Mouse (Mus musculus) heart, embryonic 13.5 days (tissue): ENCODE data around the gene Fam71e1. TPM values are rescaled to one million over a fixed set of nuclear protein-coding genes. Genes with fewer than 3 reads are reported as not detected.

Experiments used
- ATAC-seq: fragments of 200-750 bp; cut with Nextera tagmentation; 2 replicates; pipeline ENCODE4 v1.8.0; 2017; ENCODE audit warnings: moderate TSS enrichment; ENCODE audit not compliant: insufficient number of reproducible peaks, low FRiP score, low TSS enrichment; ENCODE audit errors: extremely low read depth
- H3K27ac ChIP-seq: fragments of 300-500 bp; sonication (generic); replicated peaks from 2 replicates; pipeline ENCODE4 v1.5.1; 2015; ENCODE audit warnings: moderate library complexity, mild to moderate bottlenecking, inconsistent platforms
- H3K27me3 ChIP-seq: fragments of 300-500 bp; sonication (generic); replicated peaks from 2 replicates; pipeline ENCODE4 v1.6.1; 2015; ENCODE audit warnings: mild to moderate bottlenecking, inconsistent platforms
- H3K36me3 ChIP-seq: fragments of 300-500 bp; sonication (generic); 2 replicates; pipeline ENCODE4 v1.6.1; 2015; ENCODE audit warnings: mild to moderate bottlenecking, inconsistent platforms
- H3K4me1 ChIP-seq: fragments of 300-500 bp; sonication (generic); 2 replicates; pipeline ENCODE4 v1.6.1; 2015; ENCODE audit warnings: inconsistent platforms
- H3K4me2 ChIP-seq: fragments of 300-500 bp; sonication (generic); 2 replicates; pipeline ENCODE4 v1.6.1; 2015; ENCODE audit warnings: inconsistent platforms, mild to moderate bottlenecking, moderate library complexity
- H3K4me3 ChIP-seq: fragments of 300-500 bp; sonication (generic); 2 replicates; pipeline ENCODE4 v1.5.1; 2015; ENCODE audit warnings: moderate library complexity, mild to moderate bottlenecking, inconsistent platforms
- H3K9ac ChIP-seq: fragments of 300-500 bp; sonication (generic); 2 replicates; pipeline ENCODE4 v1.6.1; 2015; ENCODE audit warnings: inconsistent platforms, mild to moderate bottlenecking, moderate library complexity
- H3K9me3 ChIP-seq: fragments of 300-500 bp; sonication (generic); 2 replicates; pipeline ENCODE4 v1.6.1; 2016; ENCODE audit warnings: inconsistent platforms
- WGBS: fragments of 180-500 bp; shearing (Covaris S2); methylation state at CpG from one replicate; pipeline ENCODE4 v1.1.7; 2015; ENCODE audit warnings: mixed read lengths; 5-methylcytosine and 5-hydroxymethylcytosine counted together
- polyA plus RNA-seq: library from polyadenylated mRNA; unstranded; fragments of >200 nt; fragmentation: Nextera tagmentation; extraction: Ambion mirVana; gene quantifications from 2 replicates; pipeline ENCODE4 v1.2.1, GENCODE M21; 2015

The Fam71e1 gene
- polyA plus RNA-seq, 1 experiment from 2014 or later, result 9.1 TPM

DNA sequence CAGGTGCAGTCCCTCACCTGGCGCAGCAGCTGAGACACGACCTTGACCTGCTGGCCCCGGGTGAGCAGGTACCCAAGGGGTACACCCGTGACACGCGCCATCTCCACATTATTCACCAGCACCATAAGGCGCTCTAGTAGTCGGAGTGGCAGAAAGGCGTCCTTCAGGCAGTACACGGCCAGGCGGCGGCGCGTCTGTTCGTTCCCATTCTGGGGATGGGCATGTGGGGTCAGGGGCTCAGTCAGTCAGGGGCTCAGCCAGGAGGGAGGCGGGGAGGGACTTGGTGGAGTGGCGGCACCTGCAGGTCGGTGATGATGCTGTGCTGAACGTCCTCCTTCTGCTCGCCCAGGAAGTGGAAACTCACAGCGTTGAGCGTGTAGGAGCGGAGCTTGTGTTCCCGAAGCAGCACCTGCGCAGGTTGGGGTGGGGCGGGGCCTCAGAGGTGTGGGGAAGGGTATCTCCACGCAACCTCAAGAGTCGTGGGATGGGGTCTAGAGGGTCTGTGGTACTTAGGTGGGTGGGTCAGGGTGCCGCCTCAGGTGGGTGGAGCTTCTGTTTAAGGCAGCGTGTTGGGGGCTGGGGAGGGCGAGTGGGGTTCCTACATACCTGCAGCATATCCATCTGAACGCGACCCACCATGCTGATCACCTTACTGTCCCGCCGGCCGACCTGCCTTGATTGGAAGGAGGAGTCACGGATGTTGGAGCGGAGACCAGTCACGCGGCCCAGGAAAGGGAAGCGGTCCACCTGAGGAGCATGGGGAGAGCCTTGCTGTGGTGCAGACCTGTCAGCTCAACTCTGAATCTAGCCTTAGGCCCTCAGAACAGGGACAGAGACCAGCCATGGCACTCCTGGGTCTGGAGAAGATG, 42.6 kb downstream of the Fam71e1 start:
- H3K27ac ChIP-seq, result no peak overlapping the region
- H3K4me2 ChIP-seq, result no peak overlapping the region
- H3K4me3 ChIP-seq, result no peak overlapping the region
- no peaks in the 10 kb centered on the region for H3K9me3 ChIP-seq
- no peak for ATAC-seq
- H3K27me3 ChIP-seq, result no peaks in the 10 kb centered on the region
- 91% methylated on average over 41 of the region's 41 CpGs for WGBS
- peaks cover 94% of the 10 kb centered on the region for H3K36me3 ChIP-seq
- H3K9ac ChIP-seq, result no peak overlapping the region
- peaks cover 12% of the 10 kb centered on the region for H3K4me1 ChIP-seq

DNA sequence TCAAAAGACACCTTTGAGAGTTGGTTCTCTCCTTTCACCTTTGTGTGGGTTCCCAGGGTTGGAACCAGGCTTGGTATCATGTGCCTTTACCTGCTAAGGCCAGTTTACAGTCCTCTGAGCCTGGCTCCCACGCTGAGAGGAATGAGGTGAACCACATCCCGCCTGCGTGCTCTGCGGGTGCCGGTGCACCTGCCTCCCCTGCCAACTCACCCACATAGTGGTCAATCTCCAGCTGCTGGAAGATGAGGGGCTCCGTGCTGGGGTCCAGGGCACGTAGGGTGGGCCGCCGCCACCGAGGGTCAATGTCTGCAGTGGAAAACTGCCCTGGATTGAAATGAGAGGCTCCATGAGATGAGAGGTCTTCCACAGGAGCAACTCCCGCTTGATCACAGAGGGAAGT, 46.2 kb downstream of the Fam71e1 start:
- H3K36me3 ChIP-seq, result peaks cover 76% of the 10 kb centered on the region
- no peak overlapping the region for H3K4me3 ChIP-seq
- no peak overlapping the region for H3K4me2 ChIP-seq
- no peaks in the 10 kb centered on the region for H3K9me3 ChIP-seq
- no peak overlapping the region for H3K27ac ChIP-seq
- peaks cover 8% of the 10 kb centered on the region for H3K4me1 ChIP-seq
- H3K9ac ChIP-seq, result no peak overlapping the region
- H3K27me3 ChIP-seq, result no peaks in the 10 kb centered on the region
- ATAC-seq, result no peak
- 88% methylated on average over 11 of the region's 11 CpGs for whole genome bisulfite sequencing

DNA sequence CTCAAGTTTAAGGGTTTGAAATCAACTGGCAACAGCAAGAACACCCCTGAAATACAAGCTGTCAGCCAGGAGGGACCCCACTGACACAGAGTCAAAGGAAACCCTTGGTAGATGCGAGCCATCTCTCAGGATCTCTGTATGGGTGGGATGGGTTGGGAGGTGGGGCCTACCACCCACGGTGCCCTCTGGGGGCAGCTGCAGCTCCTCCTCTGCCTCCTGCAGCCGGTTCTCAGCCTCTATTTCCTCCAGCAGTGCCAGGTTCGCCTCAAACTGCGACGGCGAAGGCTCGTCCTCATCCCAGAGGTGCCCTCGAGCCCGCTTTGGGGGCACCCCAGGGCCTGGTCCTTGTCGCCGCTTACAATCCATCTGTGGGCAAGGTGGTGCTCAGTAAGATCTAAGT, 46.7 kb downstream of the Fam71e1 start:
- peaks cover 13% of the 10 kb centered on the region for H3K4me1 ChIP-seq
- H3K36me3 ChIP-seq, result peaks cover 71% of the 10 kb centered on the region
- H3K4me3 ChIP-seq, result no peak overlapping the region
- H3K27ac ChIP-seq, result no peak overlapping the region
- 0 out of 2 replicates have a peak overlapping the region, but pooled peaks have one; percentile 5 for H3K9ac ChIP-seq
- WGBS, result 78% methylated on average over 12 of the region's 12 CpGs
- no peak overlapping the region for H3K4me2 ChIP-seq
- no peaks in the 10 kb centered on the region for H3K9me3 ChIP-seq
- no peaks in the 10 kb centered on the region for H3K27me3 ChIP-seq
- no peak for ATAC-seq

DNA sequence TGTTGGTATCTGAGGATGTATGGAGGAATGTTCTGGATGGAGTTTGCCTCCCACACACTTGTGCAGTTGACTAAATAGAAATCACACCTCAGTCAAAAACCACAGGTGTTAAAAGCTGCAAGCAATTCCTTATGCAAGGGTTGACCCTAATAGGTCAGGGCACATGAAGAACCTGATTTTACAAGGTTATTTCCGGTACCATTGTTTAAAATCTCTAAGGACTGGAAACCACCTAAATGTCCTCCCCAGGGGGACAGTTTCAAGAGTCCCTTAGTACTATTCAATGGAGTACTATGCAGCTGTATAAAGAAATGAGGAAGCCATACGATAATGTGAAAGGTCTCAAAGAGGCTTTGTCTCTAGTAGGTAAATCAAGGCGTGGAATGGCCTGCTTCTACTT, 49.9 kb downstream of the Fam71e1 start:
- H3K4me1 ChIP-seq, result peaks cover 13% of the 10 kb centered on the region
- H3K27me3 ChIP-seq, result no peaks in the 10 kb centered on the region
- peaks cover 59% of the 10 kb centered on the region for H3K36me3 ChIP-seq
- no peak for ATAC-seq
- H3K4me2 ChIP-seq, result no peak overlapping the region
- no peak overlapping the region for H3K4me3 ChIP-seq
- H3K27ac ChIP-seq, result no peak overlapping the region
- H3K9me3 ChIP-seq, result no peaks in the 10 kb centered on the region
- WGBS, result 94% methylated on average over 3 of the region's 3 CpGs
- no peak overlapping the region for H3K9ac ChIP-seq

DNA sequence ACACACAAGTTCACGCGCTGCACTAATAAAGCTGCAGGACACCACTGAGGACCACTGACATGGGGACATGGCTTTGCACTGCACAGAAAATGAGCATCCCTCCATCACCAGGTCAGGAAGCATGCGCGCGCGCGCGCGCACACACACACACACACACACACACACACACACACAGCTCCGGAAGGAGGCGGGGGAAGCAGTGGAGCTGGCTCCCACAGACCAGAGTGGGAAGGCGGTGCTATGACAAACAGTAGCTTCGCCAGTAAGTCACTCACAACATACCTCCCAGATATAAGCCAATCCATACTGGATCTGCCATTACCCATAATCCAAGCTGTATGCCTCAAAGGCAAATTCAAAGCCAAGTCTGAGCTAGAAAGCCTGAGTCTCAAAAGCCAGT, 50.7 kb downstream of the Fam71e1 start:
- Histone ChIP-seq H3K4me3 (no peak overlapping the region), H3K9me3 (no peaks in the 10 kb centered on the region), H3K27ac (no peak overlapping the region), H3K27me3 (no peaks in the 10 kb centered on the region), H3K9ac (peak overlapping the region; percentile 84; the same call in 1 of the 2 replicates), H3K36me3 (peaks cover 59% of the 10 kb centered on the region), H3K4me1 (peaks cover 13% of the 10 kb centered on the region), H3K4me2 (peak overlapping the region; percentile 93)
- 94% methylated on average over 13 of the region's 13 CpGs for WGBS
- ATAC-seq, result no peak

DNA sequence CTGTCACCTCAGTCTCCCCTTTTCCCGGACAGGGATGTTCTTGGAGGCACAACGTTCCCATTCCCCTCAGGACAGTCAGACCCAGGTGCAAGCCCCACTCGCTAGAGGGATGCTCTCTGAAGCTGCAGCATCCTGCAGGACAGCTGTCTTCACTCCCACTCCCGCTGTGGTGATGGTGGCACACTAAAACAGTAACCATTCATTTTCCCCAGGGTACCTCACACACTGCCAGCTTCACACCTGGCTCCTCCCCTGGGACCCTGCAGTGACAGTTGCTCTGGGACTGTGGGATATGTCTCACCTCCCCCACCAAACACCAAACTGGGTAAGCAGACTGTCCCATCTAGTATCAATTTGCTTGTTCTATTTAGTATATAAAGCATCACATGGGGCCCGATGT, 51.3 kb downstream of the Fam71e1 start:
- Histone ChIP-seq H3K27me3 (no peaks in the 10 kb centered on the region), H3K4me3 (peak overlapping the region; percentile 79), H3K36me3 (peaks cover 57% of the 10 kb centered on the region), H3K9me3 (no peaks in the 10 kb centered on the region), H3K9ac (peak overlapping the region; percentile 84), H3K4me1 (peaks cover 17% of the 10 kb centered on the region), H3K27ac (peak overlapping the region; percentile 75; the same call in 1 of the 2 replicates), H3K4me2 (peak overlapping the region; percentile 93)
- ATAC-seq, result no peak
- WGBS, result 23% methylated on average over 5 of the region's 5 CpGs

DNA sequence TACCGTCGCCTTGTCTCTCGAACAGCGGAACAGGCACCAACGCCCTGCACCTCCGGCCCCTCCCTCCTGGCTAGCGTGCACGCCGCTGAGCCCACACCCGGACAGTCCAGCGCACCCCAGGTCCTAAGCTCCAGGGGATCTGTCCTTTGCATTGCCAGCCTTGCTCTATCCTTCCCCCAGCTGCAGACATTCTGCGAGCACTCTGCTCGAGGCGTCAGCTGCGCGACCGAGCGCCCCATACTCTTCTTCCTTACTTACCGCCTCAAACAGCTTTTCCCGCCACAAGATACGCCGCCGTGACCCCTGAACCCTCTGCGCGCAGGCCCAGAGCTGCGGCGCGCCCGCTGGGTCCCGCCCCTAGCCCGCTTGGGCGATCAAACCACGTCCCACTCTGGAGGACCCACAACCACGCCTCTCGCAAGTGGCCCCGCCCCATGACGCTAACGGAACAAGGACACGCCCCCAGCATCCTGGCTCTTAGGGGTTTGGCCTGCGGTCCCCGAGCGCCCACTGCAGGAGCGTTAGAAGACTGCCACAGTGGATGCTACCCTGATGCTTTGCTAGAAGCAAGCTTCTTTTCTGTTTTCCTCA, 52.2 kb downstream of the Fam71e1 start, which contains the start of gene Pold1:
Gene Pold1 (minus strand): TSS at position 353 of the 591 bp plus-strand sequence.
- H3K4me2 ChIP-seq, result peak within 1 kb of the TSS; percentile 93
- H3K36me3 ChIP-seq, result peaks cover 49% of the 10 kb centered on the region
- peak within 1 kb of the TSS; percentile 84 for H3K9ac ChIP-seq
- peak within 1 kb of the TSS; percentile 79 for H3K4me3 ChIP-seq
- ATAC-seq, result peak; percentile 91
- peaks cover 23% of the 10 kb centered on the region for H3K4me1 ChIP-seq
- 0% methylated on average over 43 of the region's 43 CpGs for WGBS
- H3K9me3 ChIP-seq, result no peaks in the 10 kb centered on the region
- H3K27me3 ChIP-seq, result no peaks in the 10 kb centered on the region
- H3K27ac ChIP-seq, result peak within 1 kb of the TSS; percentile 75

DNA sequence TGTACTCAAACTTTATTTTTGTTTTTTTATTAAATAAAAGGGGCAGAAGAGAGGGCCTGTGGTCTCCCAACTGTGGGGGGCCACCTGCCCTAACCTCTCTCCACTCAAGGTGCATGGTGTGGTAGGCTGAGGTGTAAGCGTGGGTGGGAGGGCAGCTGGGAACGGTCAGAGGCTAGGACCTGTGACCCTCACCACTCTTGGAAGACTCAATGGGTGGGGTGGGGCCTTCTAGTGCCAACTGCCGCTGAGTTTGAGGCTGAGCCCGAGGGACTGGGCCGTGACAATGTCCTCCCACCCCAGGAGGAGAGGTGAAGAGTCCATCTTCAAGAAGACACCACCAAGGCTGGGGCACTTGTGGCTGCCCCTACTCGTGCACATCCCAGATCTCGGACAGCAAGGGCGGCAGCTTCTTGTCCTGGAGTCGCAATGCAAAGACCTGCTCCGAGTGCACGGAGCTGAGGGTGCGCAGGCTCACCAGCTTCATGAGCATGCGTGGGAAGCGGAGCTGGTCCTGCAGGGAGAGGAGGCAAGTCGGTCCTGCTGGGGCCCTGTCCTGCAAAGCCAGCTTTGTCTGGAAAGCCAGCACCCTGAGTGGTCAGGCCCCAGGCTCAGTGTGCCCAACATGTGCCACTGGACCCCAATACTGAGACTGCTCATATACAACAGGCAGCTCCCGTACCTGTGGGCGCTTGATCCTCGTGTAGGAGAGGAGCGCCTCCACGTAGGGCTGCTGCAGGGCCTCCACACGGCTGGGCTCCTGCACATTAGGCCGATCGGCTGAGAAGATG, 53.4 kb downstream of the Fam71e1 start:
- H3K27me3 ChIP-seq, result no peaks in the 10 kb centered on the region
- 91% methylated on average over 23 of the region's 23 CpGs for WGBS
- ATAC-seq, result no peak

DNA sequence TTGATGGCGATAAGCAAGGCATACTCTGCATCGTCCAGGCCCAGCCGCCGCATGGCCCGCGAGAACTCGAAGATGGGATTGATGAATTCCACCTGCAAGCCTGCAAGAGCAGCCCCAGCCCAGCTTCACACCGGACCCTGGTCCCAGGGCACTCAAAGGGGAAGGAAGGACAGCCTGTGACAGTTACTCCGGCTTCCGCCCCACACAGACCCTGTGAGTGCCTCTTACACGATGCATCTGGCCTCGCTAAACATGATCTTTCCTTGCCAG, 54.0 kb downstream of the Fam71e1 start:
- Histone ChIP-seq H3K27me3 (peaks cover 3% of the 10 kb centered on the region; the same call in 1 of the 2 replicates), H3K9me3 (no peaks in the 10 kb centered on the region), H3K4me1 (peaks cover 26% of the 10 kb centered on the region), H3K9ac (no peak overlapping the region), H3K4me3 (no peak overlapping the region), H3K36me3 (peaks cover 45% of the 10 kb centered on the region), H3K27ac (no peak overlapping the region), H3K4me2 (no peak overlapping the region)
- no peak for ATAC-seq
- 94% methylated on average over 12 of the region's 12 CpGs for WGBS

More for the DNA sequence above, 53.4 kb downstream of the Fam71e1 start:
- peaks cover 49% of the 10 kb centered on the region for H3K36me3 ChIP-seq
- H3K4me2 ChIP-seq, result no peak overlapping the region
- no peak overlapping the region for H3K4me3 ChIP-seq
- peaks cover 26% of the 10 kb centered on the region for H3K4me1 ChIP-seq
- no peak overlapping the region for H3K9ac ChIP-seq
- no peak overlapping the region for H3K27ac ChIP-seq
- no peaks in the 10 kb centered on the region for H3K9me3 ChIP-seq
